Mouse (Mus musculus): ENCODE measurements around the gene Zfp131. TPM values are rescaled to one million over a fixed set of nuclear protein-coding genes. Genes with fewer than 3 reads are reported as not detected.

Zfp131 gene
- polyA plus RNA-seq, 1 experiment, result 27.2 TPM

DNA sequence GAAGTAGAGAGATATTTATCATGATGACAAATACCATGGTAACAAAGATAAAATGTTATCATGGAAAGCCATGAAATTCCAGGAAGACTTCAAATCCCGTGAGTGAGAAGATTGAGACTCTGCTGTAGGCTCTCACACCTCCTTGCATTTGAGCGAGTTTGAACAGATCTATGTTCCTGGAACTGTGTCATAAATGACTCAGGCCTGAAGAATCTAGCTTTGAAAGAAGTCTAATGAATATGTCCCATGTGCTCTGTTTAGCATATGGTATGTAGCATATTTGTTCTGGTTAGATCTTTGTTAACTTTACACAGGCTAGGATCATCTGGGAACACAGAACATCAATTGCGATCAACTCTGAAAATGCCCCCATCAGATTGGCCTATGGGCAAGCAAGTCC, 68.2 kb downstream of the Zfp131 start:
- TF ChIP-seq POLR2A (IDR thresholded peaks at IDR 0.05; ENCODE audit: borderline replicate concordance, extremely low read depth, insufficient read depth, insufficient read length, poor library complexity, severe bottlenecking), result no peak
- TF ChIP-seq CTCF (IDR thresholded peaks at IDR 0.05; ENCODE audit: borderline replicate concordance, extremely low read depth, insufficient read depth, insufficient read length), result no peak

DNA sequence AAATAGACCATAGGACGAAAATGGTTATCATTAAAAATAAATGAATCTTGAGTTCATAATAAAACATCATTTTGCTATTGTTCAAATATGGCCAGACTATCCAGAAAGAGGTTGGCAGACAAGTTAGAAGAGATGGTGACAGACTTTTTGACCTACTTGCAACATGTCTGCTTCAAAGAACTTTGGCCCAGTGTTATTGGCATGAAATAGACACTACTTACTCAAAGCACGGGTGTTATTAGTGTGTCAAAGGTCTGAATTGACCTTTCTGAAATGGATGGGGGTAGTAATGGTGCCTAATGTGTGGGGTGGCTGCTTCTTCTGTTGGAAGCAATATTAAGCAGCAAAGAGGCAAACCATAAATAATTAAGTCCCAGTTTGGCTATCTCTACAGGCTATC, 74.6 kb downstream of the Zfp131 start:
- DNase-seq (ENCODE audit: low read depth), result no peak
- TF ChIP-seq POLR2A (IDR thresholded peaks at IDR 0.05; ENCODE audit: borderline replicate concordance, extremely low read depth, insufficient read depth, insufficient read length, poor library complexity, severe bottlenecking) (no peak), CTCF (IDR thresholded peaks at IDR 0.05; ENCODE audit: borderline replicate concordance, extremely low read depth, insufficient read depth, insufficient read length) (no peak)

More for the DNA sequence above, 68.2 kb downstream of the Zfp131 start:
- no peak for DNase-seq (ENCODE audit: low read depth)

Other genes starting within 250 kb of the Zfp131 start
- gene Ccl28, start 167.1 kb downstream of the Zfp131 start, polyA plus RNA-seq (2012; rRNA removed), result 0.29 and 0.30 TPM in 2 replicates
- 234 and 317 TPM in 2 replicates for gene Hmgcs1, start 100.5 kb downstream of the Zfp131 start, polyA plus RNA-seq (2012; rRNA removed)
- gene Nim1k, start 35.0 kb downstream of the Zfp131 start, polyA plus RNA-seq (2012; rRNA removed), result 1.1 and 1.8 TPM in 2 replicates
- gene AF067063, start 39.3 kb upstream of the Zfp131 start, polyA plus RNA-seq (2012; rRNA removed), result 0.19 and 0.23 TPM in 2 replicates
- not detected in 2 replicates for gene D13Ertd608e, start 45.1 kb upstream of the Zfp131 start, polyA plus RNA-seq (2012; rRNA removed)
- not detected in 2 replicates for gene Tcstv1, start 103.9 kb upstream of the Zfp131 start, polyA plus RNA-seq (2012; rRNA removed)
- not detected in 2 replicates for gene Gm21761, start 138.4 kb upstream of the Zfp131 start, polyA plus RNA-seq (2012; rRNA removed)
- gene B020031M17Rik, start 159.9 kb upstream of the Zfp131 start, polyA plus RNA-seq (2012; rRNA removed), result not detected in 2 replicates
- gene Gm36079, start 236.1 kb upstream of the Zfp131 start, polyA plus RNA-seq (2012; rRNA removed), result not detected in 2 replicates

Data from brain, embryonic 14.5 days (tissue).